Mouse (Mus musculus) c-Kit-positive CD71-negative TER-119-negative erythroid progenitor cells, embryonic 14.5 days (primary cell): ENCODE measurements at regions not wholly inside any gene's neighbourhood (a gene's known extent, or its start where the extent isn't known, plus 50 kb on each side); places are given as distances from the start of the nearest gene placed in this dataset.

Source experiments
- DNase-seq: peaks from one replicate; pipeline ENCODE4 v3.0.0-alpha.2; 2013; ENCODE audit warnings: low read depth

- DNase-seq, result no peak
These were observed 1184.2 kb downstream of the 4930447A16Rik start for GRCm38 (mm10) chr15:38609522-38609921.
